ENCODE assay signal across 8 mouse cellular contexts in the genomic region with DNA sequence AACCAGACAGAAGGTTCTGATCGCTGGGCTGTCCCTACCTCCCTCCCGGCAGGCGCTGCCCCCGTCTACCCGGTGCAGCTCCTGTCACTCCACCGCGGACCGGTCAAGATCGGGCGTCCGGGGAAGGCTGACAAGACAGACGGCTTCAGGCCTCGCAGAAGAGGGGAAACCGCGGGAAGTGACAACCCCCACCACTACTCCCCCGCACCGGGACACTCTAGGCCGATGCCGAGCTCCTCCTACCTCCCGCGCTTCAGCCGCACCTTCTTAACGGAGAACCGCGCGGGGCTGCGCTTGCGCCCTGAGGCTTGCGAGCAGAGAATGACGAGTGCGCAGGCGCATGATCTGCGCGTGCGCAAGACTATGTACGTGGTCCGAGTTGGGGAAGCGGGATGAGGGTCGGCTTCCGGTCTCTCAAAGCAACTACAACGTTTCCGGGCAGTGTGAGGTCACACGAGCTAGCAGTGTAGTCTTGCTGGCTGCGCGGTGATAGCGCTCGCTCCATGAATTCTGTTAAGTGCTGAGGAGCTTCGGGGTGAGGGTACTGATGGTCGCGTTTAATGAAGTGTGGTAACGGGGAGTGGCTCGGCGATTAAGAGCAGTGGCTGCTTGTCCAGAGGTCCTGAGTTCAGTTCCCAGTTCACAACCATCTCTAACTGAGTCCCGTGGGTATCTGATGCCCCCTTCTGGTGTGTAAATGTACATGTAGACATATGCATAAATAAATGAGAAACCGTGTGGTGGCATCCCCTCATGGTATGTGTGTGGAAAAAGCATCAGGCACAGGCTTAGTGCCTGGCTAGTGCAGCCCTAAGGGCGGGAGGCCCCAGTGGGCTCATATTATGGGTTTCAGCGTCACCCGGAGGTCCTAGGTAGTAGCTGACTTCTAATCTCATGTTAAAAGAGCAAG. TPM values are rescaled to one million over a fixed set of nuclear protein-coding genes. Genes with fewer than 3 reads are reported as not detected.
DNase-seq lines count a peak whose midpoint lies in the region; ATAC-seq lines count a peak whose summit lies in the region.

TSS of gene Slx4 (minus strand) at position 282 of the 910 bp plus-strand sequence.

- no peaks in the 10 kb centered on the region for H3K27me3 ChIP-seq in heart, embryonic 13.5 days (replicated peaks)
- no peaks in the 10 kb centered on the region for H3K27me3 ChIP-seq in liver, embryonic 12.5 days (replicated peaks)
- no peaks in the 10 kb centered on the region for H3K27me3 ChIP-seq in stomach, embryonic 15.5 days (replicated peaks)

- H3K4me1 ChIP-seq in brown adipose tissue, adult 24 weeks (ENCODE audit: control insufficient read depth, insufficient read depth, insufficient read length, low read length), result no peaks in the 10 kb centered on the region
- H3K4me1 ChIP-seq in heart, embryonic 13.5 days, result peaks cover 15% of the 10 kb centered on the region
- H3K4me1 ChIP-seq in liver, embryonic 12.5 days, result peaks cover 28% of the 10 kb centered on the region
- H3K4me1 ChIP-seq in stomach, embryonic 15.5 days, result peaks cover 12% of the 10 kb centered on the region; the same call in 1 of the 2 replicates

- H3K9ac ChIP-seq in heart, embryonic 13.5 days, result peak within 1 kb of the TSS; percentile 92
- H3K9ac ChIP-seq in liver, embryonic 12.5 days, result peak within 1 kb of the TSS; percentile 89
- H3K9ac ChIP-seq in stomach, embryonic 15.5 days, result peak within 1 kb of the TSS; percentile 80

- ATAC-seq in heart, embryonic 13.5 days (ENCODE audit: extremely low read depth, insufficient number of reproducible peaks, low FRiP score, low TSS enrichment), result peak; percentile 90
- peak; percentile 95 for ATAC-seq in liver, embryonic 12.5 days
- ATAC-seq in stomach, embryonic 15.5 days (ENCODE audit: insufficient read depth, low FRiP score, low read depth), result peak; percentile 97

- H3K27ac ChIP-seq in brown adipose tissue, adult 24 weeks (replicated peaks; ENCODE audit: low read depth, low read length), result peak within 1 kb of the TSS; percentile 83
- H3K27ac ChIP-seq in heart, embryonic 13.5 days (replicated peaks), result peak within 1 kb of the TSS; percentile 91
- peak within 1 kb of the TSS; percentile 88 for H3K27ac ChIP-seq in liver, embryonic 12.5 days
- peak within 1 kb of the TSS; percentile 91 for H3K27ac ChIP-seq in stomach, embryonic 15.5 days

- peak within 1 kb of the TSS; percentile 86 for H3K4me2 ChIP-seq in heart, embryonic 13.5 days
- peak within 1 kb of the TSS; percentile 92 for H3K4me2 ChIP-seq in liver, embryonic 12.5 days
- peak within 1 kb of the TSS; percentile 80 for H3K4me2 ChIP-seq in stomach, embryonic 15.5 days

- H3K4me3 ChIP-seq in brown adipose tissue, adult 24 weeks (ENCODE audit: insufficient read depth, low read depth, low read length), result peak within 1 kb of the TSS; percentile 85
- H3K4me3 ChIP-seq in heart, embryonic 13.5 days, result peak within 1 kb of the TSS; percentile 88
- peak within 1 kb of the TSS; percentile 91 for H3K4me3 ChIP-seq in liver, embryonic 12.5 days
- H3K4me3 ChIP-seq in stomach, embryonic 15.5 days (replicated peaks), result peak within 1 kb of the TSS; percentile 80

- H3K9me3 ChIP-seq in heart, embryonic 13.5 days, result no peaks in the 10 kb centered on the region
- H3K9me3 ChIP-seq in liver, embryonic 12.5 days (replicated peaks), result no peaks in the 10 kb centered on the region
- no peaks in the 10 kb centered on the region for H3K9me3 ChIP-seq in stomach, embryonic 15.5 days

- WGBS in heart, embryonic 13.5 days, result 1% methylated on average over 58 of the region's 58 CpGs
- WGBS in liver, embryonic 12.5 days (ENCODE audit: insufficient replicate concordance), result 1% methylated on average over 57 of the region's 58 CpGs
- WGBS in stomach, embryonic 15.5 days, result 1% methylated on average over 55 of the region's 58 CpGs

- peak; percentile 98 for DNase-seq in CD4-positive, CD25-positive, alpha-beta regulatory T cell, adult 2 months (ENCODE audit: low read depth, low spot score)
- DNase-seq in fat pad, adult 2 months (ENCODE audit: extremely low read depth, low read depth, low spot score), result peak; percentile 54
- peak; percentile 97 for DNase-seq in kidney, postnatal 10 days
- DNase-seq in natural killer cell, adult 2 months (ENCODE audit: low spot score in 2 of 2), result peak; percentile 94 to 96

- H3K36me3 ChIP-seq in heart, embryonic 13.5 days, result peaks cover 27% of the 10 kb centered on the region
- peaks cover 31% of the 10 kb centered on the region for H3K36me3 ChIP-seq in liver, embryonic 12.5 days
- H3K36me3 ChIP-seq in stomach, embryonic 15.5 days, result peaks cover 11% of the 10 kb centered on the region; the same call in 1 of the 2 replicates

RNA-seq across cellular contexts. Expression of gene Slx4, which starts in this region (rescaled TPM):
- polyA plus RNA-seq in brown adipose tissue, adult 24 weeks (2012; ENCODE audit: insufficient read depth, insufficient read length, missing spikeins), result 2.7 and 3.5 TPM in 2 replicates
- 8.6 and 10.0 TPM in 2 replicates for polyA plus RNA-seq in heart, embryonic 13.5 days (2015; fragmentation: Nextera tagmentation; extraction: Ambion mirVana)
- polyA plus RNA-seq in liver, embryonic 12.5 days (2016; fragmentation: Nextera tagmentation; extraction: Ambion mirVana), result 14.0 and 16.5 TPM in 2 replicates
- 10.8 and 15.1 TPM in 2 replicates for polyA plus RNA-seq in stomach, embryonic 15.5 days (2015; fragmentation: Nextera tagmentation; extraction: Ambion mirVana)

Comparison
In these comparisons a context has a peak if more than half of its experiments do, and no peak if none do; other contexts are left out.
1. Peak in every context shown above with its lines: DNase-seq, ATAC-seq, H3K4me3 ChIP-seq and H3K27ac ChIP-seq.